27 mouse cellular contexts compared by ENCODE assay signal in the genomic region with DNA sequence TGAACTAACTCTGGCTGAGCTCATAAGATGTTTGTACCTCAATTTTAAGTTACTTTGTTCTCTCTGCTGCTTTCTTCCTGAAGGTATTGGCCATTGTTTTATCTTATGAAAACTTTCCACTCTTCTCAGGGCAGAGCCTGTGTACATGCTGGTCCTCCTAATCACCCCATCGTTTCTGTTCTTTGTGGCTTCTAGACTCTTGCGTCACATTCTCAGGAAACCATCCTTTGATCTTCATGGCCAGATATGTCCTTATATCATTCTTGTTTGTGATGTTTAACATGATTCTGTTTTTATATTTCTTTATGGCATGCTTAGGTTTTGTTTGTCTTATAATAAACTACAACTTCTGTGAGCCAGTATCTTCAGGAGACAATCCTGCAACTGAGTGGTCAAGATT.
"Had no signal": no experiment of that assay in that cellular context is flagged by ENCODE, and none has a peak within 500 bp of the region (broad histone marks: within the 10 kb centered on the region; RNA-seq: fewer than 3 reads in every experiment).

No protein-coding gene starts in this region.

- ATAC-seq: forebrain, embryonic 13.5 days; forebrain, embryonic 14.5 days; forebrain, embryonic 15.5 days; forebrain, embryonic 16.5 days had no signal

- H3K4me3 ChIP-seq: embryonic facial prominence, embryonic 10.5 days; embryonic facial prominence, embryonic 12.5 days; embryonic facial prominence, embryonic 13.5 days; embryonic facial prominence, embryonic 15.5 days; erythroblast, embryonic 14.5 days; forebrain, embryonic 10.5 days; forebrain, embryonic 12.5 days; forebrain, embryonic 13.5 days; forebrain, embryonic 15.5 days; gastrocnemius, adult 2 months; heart, adult 2 months; heart, embryonic 10.5 days had no signal

- H3K9me3 ChIP-seq: embryonic facial prominence, embryonic 10.5 days; embryonic facial prominence, embryonic 12.5 days; embryonic facial prominence, embryonic 13.5 days; embryonic facial prominence, embryonic 15.5 days; forebrain, embryonic 10.5 days; forebrain, embryonic 12.5 days; forebrain, embryonic 13.5 days; forebrain, embryonic 15.5 days; heart, embryonic 10.5 days had no signal

- H3K4me1 ChIP-seq: embryonic facial prominence, embryonic 10.5 days; embryonic facial prominence, embryonic 12.5 days; embryonic facial prominence, embryonic 13.5 days; embryonic facial prominence, embryonic 15.5 days; forebrain, embryonic 10.5 days; forebrain, embryonic 12.5 days; forebrain, embryonic 13.5 days; forebrain, embryonic 15.5 days; heart, embryonic 10.5 days had no signal

- H3K4me2 ChIP-seq: embryonic facial prominence, embryonic 12.5 days; embryonic facial prominence, embryonic 13.5 days; embryonic facial prominence, embryonic 15.5 days; forebrain, embryonic 12.5 days; forebrain, embryonic 13.5 days; forebrain, embryonic 15.5 days had no signal

- H3K27me3 ChIP-seq: embryonic facial prominence, embryonic 12.5 days; embryonic facial prominence, embryonic 13.5 days; embryonic facial prominence, embryonic 15.5 days; forebrain, embryonic 12.5 days; forebrain, embryonic 13.5 days; forebrain, embryonic 15.5 days had no signal

- DNase-seq: cerebellum, adult 9-10 months; cerebellum, adult 9-11 months; cerebellum, postnatal 10 days; cerebellum, postnatal 14 days; cerebellum, postnatal 25 days; cerebellum, postnatal 36 days; embryo, embryonic 11 days; gastrocnemius, adult 2 months; gastrocnemius, postnatal 10 days; gastrocnemius, postnatal 14 days; gastrocnemius, postnatal 25 days; gastrocnemius, postnatal 36 days; heart, adult 11 months; heart, adult 18-20 months; heart, adult 2 months had no signal

- H3K9ac ChIP-seq: embryonic facial prominence, embryonic 12.5 days; embryonic facial prominence, embryonic 13.5 days; embryonic facial prominence, embryonic 15.5 days; forebrain, embryonic 12.5 days; forebrain, embryonic 13.5 days; forebrain, embryonic 15.5 days had no signal

- H3K27ac ChIP-seq: embryonic facial prominence, embryonic 10.5 days; embryonic facial prominence, embryonic 12.5 days; embryonic facial prominence, embryonic 13.5 days; embryonic facial prominence, embryonic 15.5 days; forebrain, embryonic 10.5 days; forebrain, embryonic 12.5 days; forebrain, embryonic 13.5 days; forebrain, embryonic 15.5 days; gastrocnemius, adult 2 months; heart, adult 2 months; heart, embryonic 10.5 days had no signal

- H3K36me3 ChIP-seq: embryonic facial prominence, embryonic 10.5 days; embryonic facial prominence, embryonic 12.5 days; embryonic facial prominence, embryonic 13.5 days; embryonic facial prominence, embryonic 15.5 days; forebrain, embryonic 10.5 days; forebrain, embryonic 12.5 days; forebrain, embryonic 15.5 days; heart, embryonic 10.5 days had no signal
